28 mouse cellular contexts compared by ENCODE assay signal in the genomic region with DNA sequence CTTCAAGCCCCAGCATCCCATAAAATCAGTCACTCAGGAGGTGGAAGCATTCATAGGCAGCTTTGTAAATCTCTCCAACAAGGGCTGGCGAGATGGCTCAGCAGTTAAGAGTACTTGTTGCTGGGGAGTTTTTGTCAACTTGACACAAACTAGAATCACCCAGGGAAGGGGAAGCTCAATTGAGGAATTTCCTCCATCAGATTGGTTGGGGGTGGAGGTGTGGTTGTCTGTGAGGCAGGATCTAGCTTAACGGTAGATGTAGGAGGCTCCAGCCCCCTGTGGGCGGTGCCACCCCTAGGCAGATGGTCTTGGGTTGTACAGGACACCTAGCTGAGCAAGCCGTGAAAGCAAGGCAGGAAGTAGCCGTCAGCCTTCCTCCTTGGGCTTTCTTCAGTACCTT.
"Had no signal": no experiment of that assay in that cellular context is flagged by ENCODE, and none has a peak within 500 bp of the region (broad histone marks: within the 10 kb centered on the region; RNA-seq: fewer than 3 reads in every experiment).

No protein-coding gene starts in this region.

- DNase-seq: left cerebral cortex, postnatal 4 days; liver; liver, embryonic 13.5 days; liver, postnatal 0 days; lung, adult 18-20 months; lung, adult 2 months; lung, embryonic 14.5 days; lung, postnatal 10 days; lung, postnatal 14 days; lung, postnatal 36 days; lung, postnatal 4 days; midbrain, embryonic 14.5 days had no signal

- H3K27ac ChIP-seq: limb, embryonic 10.5 days; limb, embryonic 12.5 days; limb, embryonic 13.5 days; limb, embryonic 15.5 days; liver, embryonic 12.5 days; liver, embryonic 13.5 days; liver, embryonic 14.5 days; liver, embryonic 15.5 days; lung, embryonic 15.5 days; macrophage; midbrain, embryonic 10.5 days; midbrain, embryonic 12.5 days; midbrain, embryonic 13.5 days; midbrain, embryonic 15.5 days; neural tube, embryonic 12.5 days had no signal

- H3K4me3 ChIP-seq: limb, embryonic 10.5 days; limb, embryonic 12.5 days; limb, embryonic 13.5 days; limb, embryonic 15.5 days; liver, embryonic 12.5 days; liver, embryonic 13.5 days; liver, embryonic 15.5 days; lung, embryonic 15.5 days; megakaryocyte, embryonic 14.5 days; midbrain, embryonic 10.5 days; midbrain, embryonic 12.5 days; midbrain, embryonic 13.5 days; midbrain, embryonic 15.5 days; myocyte; neural tube, embryonic 12.5 days had no signal
